8 mouse cellular contexts compared by ENCODE assay signal in genomic region chr2:48001800-48002507, GRCm38 (mm10).
DNase-seq lines count a peak whose midpoint lies in the region; ATAC-seq lines count a peak whose summit lies in the region.

No protein-coding gene starts in this region.

- WGBS in heart, embryonic 16.5 days = 33% methylated on average over 11 of the region's 11 CpGs
- 39% methylated on average over 11 of the region's 11 CpGs for WGBS in kidney, embryonic 16.5 days
- WGBS in limb, embryonic 15.5 days = 17% methylated on average over 11 of the region's 11 CpGs

- peak overlapping the region; percentile 41; the same call in 1 of the 2 replicates for H3K4me2 ChIP-seq in heart, embryonic 16.5 days (ENCODE audit: low read depth, low read length)
- no peak overlapping the region for H3K4me2 ChIP-seq in kidney, embryonic 16.5 days (replicated peaks; ENCODE audit: low read depth, low read length)
- H3K4me2 ChIP-seq in limb, embryonic 15.5 days = peak overlapping the region; percentile 25; the same call in 1 of the 2 replicates

- H3K9ac ChIP-seq in heart, embryonic 16.5 days (ENCODE audit: low read length) = no peak overlapping the region
- H3K9ac ChIP-seq in kidney, embryonic 16.5 days (replicated peaks; ENCODE audit: low read length) = no peak overlapping the region
- H3K9ac ChIP-seq in limb, embryonic 15.5 days = no peak overlapping the region

- H3K4me1 ChIP-seq in heart, embryonic 16.5 days (ENCODE audit: control insufficient read depth, insufficient read depth, low read length) = no peaks in the 10 kb centered on the region
- no peaks in the 10 kb centered on the region for H3K4me1 ChIP-seq in kidney, embryonic 16.5 days (ENCODE audit: insufficient read depth, low read length)
- no peaks in the 10 kb centered on the region for H3K4me1 ChIP-seq in limb, embryonic 15.5 days

- no peak for ATAC-seq in heart, embryonic 16.5 days (replicated peaks; ENCODE audit: extremely low read depth, insufficient read depth, low FRiP score)
- ATAC-seq in kidney, embryonic 16.5 days (ENCODE audit: low FRiP score, low TSS enrichment) = 0 out of 2 replicates have a peak, but pooled peaks have one; percentile 42
- ATAC-seq in limb, embryonic 15.5 days (ENCODE audit: insufficient number of reproducible peaks, low FRiP score, low TSS enrichment, low read depth) = 0 out of 2 replicates have a peak, but pooled peaks have one; percentile 55

- H3K27me3 ChIP-seq in heart, embryonic 16.5 days (ENCODE audit: control insufficient read depth, insufficient read depth, low read length) = no peaks in the 10 kb centered on the region
- H3K27me3 ChIP-seq in kidney, embryonic 16.5 days (ENCODE audit: insufficient read depth, low read length) = no peaks in the 10 kb centered on the region
- H3K27me3 ChIP-seq in limb, embryonic 15.5 days = no peaks in the 10 kb centered on the region

- H3K27ac ChIP-seq in heart, embryonic 16.5 days (ENCODE audit: low read length) = no peak overlapping the region
- H3K27ac ChIP-seq in kidney, embryonic 16.5 days (ENCODE audit: low read length) = no peak overlapping the region
- no peak overlapping the region for H3K27ac ChIP-seq in limb, embryonic 15.5 days

- peak; percentile 5 to 85 for DNase-seq in adrenal gland, adult (ENCODE audit: inconsistent age in 2 of 2, low spot score in 1 of 2)
- no peak for DNase-seq in adrenal gland, postnatal 4 days (ENCODE audit: low spot score in 2 of 2)
- peak; percentile 79 for DNase-seq in ES-CJ7 (ENCODE audit: low read depth, low spot score)
- DNase-seq in cerebellum, postnatal 14 days = peak; percentile 73 to 84
- peak; percentile 81 for DNase-seq in retina, postnatal 1 day

- H3K9me3 ChIP-seq in heart, embryonic 16.5 days (replicated peaks; ENCODE audit: control insufficient read depth, low read length) = no peaks in the 10 kb centered on the region
- no peaks in the 10 kb centered on the region for H3K9me3 ChIP-seq in kidney, embryonic 16.5 days (ENCODE audit: low read length)
- no peaks in the 10 kb centered on the region for H3K9me3 ChIP-seq in limb, embryonic 15.5 days

- H3K36me3 ChIP-seq in heart, embryonic 16.5 days (ENCODE audit: control insufficient read depth, insufficient read depth) = no peaks in the 10 kb centered on the region
- no peaks in the 10 kb centered on the region for H3K36me3 ChIP-seq in kidney, embryonic 16.5 days (ENCODE audit: insufficient read depth, low read length)
- no peaks in the 10 kb centered on the region for H3K36me3 ChIP-seq in limb, embryonic 15.5 days

- no peak overlapping the region; the same call in 1 of the 2 replicates for H3K4me3 ChIP-seq in heart, embryonic 16.5 days (ENCODE audit: low read length)
- H3K4me3 ChIP-seq in kidney, embryonic 16.5 days (ENCODE audit: low read length) = no peak overlapping the region
- peak overlapping the region; percentile 11; the same call in 1 of the 2 replicates for H3K4me3 ChIP-seq in limb, embryonic 15.5 days

Comparison
In these comparisons a context has a peak if more than half of its experiments do, and no peak if none do; other contexts are left out.
1. DNase-seq: peak in adrenal gland, adult (2 of 2), ES-CJ7 (single experiment), cerebellum, postnatal 14 days (2 of 2) and retina, postnatal 1 day (single experiment); none in adrenal gland, postnatal 4 days (0 of 2).